Mouse (Mus musculus) urinary bladder, postnatal 36 days (tissue): ENCODE measurements at regions not wholly inside any gene's neighbourhood (a gene's known extent, or its start where the extent isn't known, plus 50 kb on each side); places are given as distances from the start of the nearest gene placed in this dataset.

Experiments
- DNase-seq, 2 experiments: peaks; one replicate each; pipeline ENCODE4 v3.0.0; 2022; ENCODE audit warnings: low spot score in 2 of 2, mixed read lengths in 1 of 2

GRCm38 (mm10) chrX:38710660-38711264 is 61.7 kb upstream of the 6030498E09Rik start:
- DNase-seq: no peak

GRCm38 (mm10) chrX:38711442-38712258 is 60.8 kb upstream of the 6030498E09Rik start:
- DNase-seq: peak in 1 of 2 experiments; percentile 3
